Mouse (Mus musculus) midbrain, embryonic 16.5 days (tissue): ENCODE measurements at regions not wholly inside any gene's neighbourhood (a gene's known extent, or its start where the extent isn't known, plus 50 kb on each side); places are given as distances from the start of the nearest gene placed in this dataset.

Source experiments
- ATAC-seq: fragments of 200-750 bp; cut with Nextera tagmentation; 2 replicates; pipeline ENCODE4 v1.8.0; 2017; ENCODE audit warnings: moderate TSS enrichment
- H3K27ac ChIP-seq: fragments of 300-500 bp; sonication (generic); 2 replicates; pipeline ENCODE4 v1.5.1; 2014; ENCODE audit warnings: mild to moderate bottlenecking, low read length, mixed read lengths
- H3K27me3 ChIP-seq: fragments of 300-500 bp; sonication (generic); 2 replicates; pipeline ENCODE4 v1.6.1; 2014; ENCODE audit warnings: low read depth, low read length, mixed read lengths; ENCODE audit not compliant: control insufficient read depth, insufficient read depth
- H3K36me3 ChIP-seq: fragments of 300-500 bp; sonication (generic); 2 replicates; pipeline ENCODE4 v1.6.1; 2014; ENCODE audit warnings: mild to moderate bottlenecking, low read length, moderate library complexity, mixed read lengths; ENCODE audit not compliant: control insufficient read depth, insufficient read depth
- H3K4me1 ChIP-seq: fragments of 300-500 bp; sonication (generic); 2 replicates; pipeline ENCODE4 v1.6.1; 2014; ENCODE audit warnings: mild to moderate bottlenecking, low read length, mixed read lengths; ENCODE audit not compliant: control insufficient read depth, insufficient read depth
- H3K4me2 ChIP-seq: fragments of 300-500 bp; sonication (generic); 2 replicates; pipeline ENCODE4 v1.6.1; 2014; ENCODE audit warnings: mild to moderate bottlenecking, low read length, mixed read lengths
- H3K4me3 ChIP-seq: fragments of 300-500 bp; sonication (generic); 2 replicates; pipeline ENCODE4 v1.5.1; 2014; ENCODE audit warnings: low read depth, mild to moderate bottlenecking, low read length, moderate library complexity, mixed read lengths
- H3K9ac ChIP-seq: fragments of 300-500 bp; sonication (generic); 2 replicates; pipeline ENCODE4 v1.6.1; 2014; ENCODE audit warnings: low read depth, low read length, mixed read lengths
- H3K9me3 ChIP-seq: fragments of 300-500 bp; sonication (generic); replicated peaks from 2 replicates; pipeline ENCODE4 v1.6.1; 2014; ENCODE audit warnings: mild to moderate bottlenecking, low read length, mixed read lengths; ENCODE audit not compliant: control insufficient read depth, poor library complexity, severe bottlenecking
- WGBS: fragments of 180-500 bp; shearing (Covaris S2); extraction: QIAGEN DNeasy Blood & Tissue Kit; methylation state at CpG from one replicate; pipeline ENCODE4 v1.1.7; 2014; 5-methylcytosine and 5-hydroxymethylcytosine counted together

DNA sequence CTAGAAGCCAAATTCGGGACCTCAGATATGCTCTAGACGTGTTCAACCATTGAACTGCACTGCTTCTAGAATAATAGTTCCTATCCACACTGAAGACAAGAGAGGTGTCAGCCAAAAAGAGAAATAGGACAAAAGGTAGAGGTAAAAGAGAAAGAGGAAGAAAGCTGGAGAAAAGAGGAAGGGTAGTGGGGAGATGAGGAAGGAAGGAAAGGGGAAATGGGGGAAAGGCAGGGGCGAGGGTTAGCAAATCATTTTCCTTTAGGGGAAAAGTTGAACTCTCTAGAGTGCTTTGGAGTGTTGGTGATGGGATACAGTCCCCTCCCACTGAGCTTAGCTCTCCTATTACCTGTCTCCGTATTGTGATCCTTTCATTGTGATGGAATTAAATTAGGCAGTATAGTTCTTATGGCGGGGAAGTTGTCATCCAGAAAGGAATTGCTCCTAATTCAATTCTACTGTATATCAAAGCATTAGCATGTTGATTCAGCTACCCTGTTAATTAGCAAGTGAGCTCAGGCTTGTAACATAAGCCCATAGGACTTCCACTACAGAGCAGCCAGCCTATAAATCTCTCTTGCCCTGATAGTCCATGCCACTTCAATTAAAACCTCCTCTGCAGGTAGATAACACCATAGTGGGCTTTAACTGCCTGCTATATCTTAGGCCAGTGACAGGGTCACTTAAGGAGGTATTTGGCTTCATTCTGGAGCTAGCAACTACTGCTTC is 379.6 kb downstream of the Mllt3 start:
- Histone ChIP-seq H3K4me3 (no peak overlapping the region), H3K9ac (no peak overlapping the region)

DNA sequence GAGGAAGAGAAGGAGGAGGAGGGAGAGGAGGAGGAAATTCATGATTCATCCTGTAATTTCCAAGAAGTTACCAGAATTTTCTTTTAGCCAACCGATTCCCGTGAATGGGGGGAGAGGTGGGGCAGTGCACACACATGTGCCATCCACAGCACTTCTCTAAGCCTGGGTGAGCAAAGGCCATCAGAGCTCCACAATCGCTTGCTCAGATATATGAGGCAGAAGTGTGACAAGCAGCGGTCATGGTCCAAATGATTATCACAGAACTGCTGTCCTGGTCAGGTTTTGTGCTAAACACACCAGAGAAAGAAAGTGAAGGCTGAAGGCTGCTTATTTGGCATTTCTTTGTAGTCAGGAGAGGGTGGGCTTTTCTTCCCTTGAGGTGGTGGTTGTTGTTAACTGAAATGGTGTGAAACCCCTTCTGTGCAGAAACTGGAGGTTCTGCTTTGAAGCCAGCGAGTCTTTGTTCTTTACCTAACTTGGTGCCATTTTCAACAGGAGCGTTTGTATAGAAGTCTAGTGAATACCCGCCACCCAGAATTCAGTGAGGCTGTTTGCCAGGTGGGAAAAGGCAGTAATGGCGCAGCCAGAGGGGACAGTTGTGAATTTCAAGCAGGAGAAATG is 380.7 kb downstream of the Mllt3 start:
- no peak for ATAC-seq
- Histone ChIP-seq H3K9me3 (no peaks in the 10 kb centered on the region), H3K27ac (no peak overlapping the region), H3K4me3 (no peak overlapping the region), H3K36me3 (no peaks in the 10 kb centered on the region), H3K27me3 (no peaks in the 10 kb centered on the region), H3K9ac (no peak overlapping the region), H3K4me1 (peaks cover 15% of the 10 kb centered on the region), H3K4me2 (no peak overlapping the region)
- WGBS, result 64% methylated on average over 8 of the region's 8 CpGs

More for the DNA sequence above, 379.6 kb downstream of the Mllt3 start:
- Histone ChIP-seq H3K4me2 (no peak overlapping the region), H3K9me3 (no peaks in the 10 kb centered on the region), H3K36me3 (no peaks in the 10 kb centered on the region), H3K27ac (no peak overlapping the region), H3K27me3 (no peaks in the 10 kb centered on the region), H3K4me1 (peaks cover 11% of the 10 kb centered on the region)
- ATAC-seq, result no peak
- WGBS, result 81% methylated on average over 5 of the region's 5 CpGs

DNA sequence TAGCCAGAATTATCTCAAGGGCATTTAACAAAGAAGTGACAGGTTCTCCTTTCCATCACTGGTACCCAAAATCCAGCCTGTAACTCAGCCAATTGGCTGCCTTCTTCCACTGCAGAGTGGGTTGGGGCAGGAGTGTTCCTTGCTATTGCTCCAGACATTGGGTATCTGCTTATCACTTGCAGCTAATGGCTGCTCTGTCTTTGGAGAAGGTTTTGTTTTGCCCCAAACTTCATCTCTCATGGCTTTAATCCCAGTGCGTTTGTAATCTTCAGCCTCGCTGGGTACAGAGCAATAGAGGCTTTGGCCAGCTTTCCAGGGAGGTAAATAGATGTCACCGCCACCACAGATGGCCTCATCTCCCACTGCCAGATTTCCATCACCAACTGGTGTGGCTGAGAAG is 381.9 kb downstream of the Mllt3 start:
- Histone ChIP-seq H3K27me3 (no peaks in the 10 kb centered on the region), H3K4me1 (peaks cover 15% of the 10 kb centered on the region), H3K9ac (no peak overlapping the region), H3K27ac (no peak overlapping the region), H3K4me3 (no peak overlapping the region), H3K36me3 (no peaks in the 10 kb centered on the region), H3K4me2 (no peak overlapping the region), H3K9me3 (no peaks in the 10 kb centered on the region)
- 49% methylated on average over 3 of the region's 3 CpGs for WGBS
- no peak for ATAC-seq

DNA sequence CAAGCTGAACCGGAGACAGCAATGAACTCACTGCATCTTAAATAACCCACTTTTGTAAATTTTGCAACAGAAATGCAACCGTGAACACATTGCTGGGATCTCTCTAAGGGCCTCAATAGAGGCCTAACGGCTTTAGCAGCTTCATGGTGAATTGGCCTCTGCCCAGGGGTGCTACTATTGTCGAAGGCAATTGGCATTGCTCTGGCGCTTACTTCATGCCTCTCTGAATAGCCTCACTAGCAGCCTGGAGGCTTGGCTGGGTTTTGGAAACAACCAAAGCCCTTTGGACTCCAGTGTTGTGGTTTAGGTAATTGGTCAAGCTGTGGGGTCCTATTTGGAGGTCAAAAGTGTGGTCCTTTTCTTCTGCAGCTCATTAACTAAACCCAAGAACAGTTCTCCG is 382.3 kb downstream of the Mllt3 start:
- H3K27ac ChIP-seq, result no peak overlapping the region

GRCm38 (mm10) chr4:87650393-87650792 is 382.8 kb downstream of the Mllt3 start:
- Histone ChIP-seq H3K9me3 (no peaks in the 10 kb centered on the region), H3K9ac (no peak overlapping the region), H3K4me1 (peaks cover 15% of the 10 kb centered on the region), H3K36me3 (no peaks in the 10 kb centered on the region), H3K27ac (no peak overlapping the region; the same call in 1 of the 2 replicates), H3K4me3 (no peak overlapping the region), H3K4me2 (no peak overlapping the region), H3K27me3 (no peaks in the 10 kb centered on the region)
- 30% methylated on average over 3 of the region's 3 CpGs for WGBS
- no peak for ATAC-seq

More for the DNA sequence above, 382.3 kb downstream of the Mllt3 start:
- Histone ChIP-seq H3K9me3 (no peaks in the 10 kb centered on the region), H3K4me3 (no peak overlapping the region), H3K4me2 (no peak overlapping the region), H3K9ac (no peak overlapping the region), H3K36me3 (no peaks in the 10 kb centered on the region), H3K27me3 (no peaks in the 10 kb centered on the region), H3K4me1 (peaks cover 15% of the 10 kb centered on the region)
- WGBS, result 16% methylated on average over 6 of the region's 6 CpGs
- peak; percentile 52 for ATAC-seq

GRCm38 (mm10) chr4:87648919-87649318 is 384.2 kb downstream of the Mllt3 start:
- Histone ChIP-seq H3K9me3 (no peaks in the 10 kb centered on the region), H3K4me1 (peaks cover 15% of the 10 kb centered on the region), H3K4me3 (no peak overlapping the region), H3K4me2 (peak overlapping the region; percentile 74), H3K9ac (no peak overlapping the region), H3K36me3 (no peaks in the 10 kb centered on the region), H3K27me3 (no peaks in the 10 kb centered on the region), H3K27ac (no peak overlapping the region; the same call in none of the 2 replicates)
- ATAC-seq, result peak; percentile 12; the same call in 1 of the 2 replicates

DNA sequence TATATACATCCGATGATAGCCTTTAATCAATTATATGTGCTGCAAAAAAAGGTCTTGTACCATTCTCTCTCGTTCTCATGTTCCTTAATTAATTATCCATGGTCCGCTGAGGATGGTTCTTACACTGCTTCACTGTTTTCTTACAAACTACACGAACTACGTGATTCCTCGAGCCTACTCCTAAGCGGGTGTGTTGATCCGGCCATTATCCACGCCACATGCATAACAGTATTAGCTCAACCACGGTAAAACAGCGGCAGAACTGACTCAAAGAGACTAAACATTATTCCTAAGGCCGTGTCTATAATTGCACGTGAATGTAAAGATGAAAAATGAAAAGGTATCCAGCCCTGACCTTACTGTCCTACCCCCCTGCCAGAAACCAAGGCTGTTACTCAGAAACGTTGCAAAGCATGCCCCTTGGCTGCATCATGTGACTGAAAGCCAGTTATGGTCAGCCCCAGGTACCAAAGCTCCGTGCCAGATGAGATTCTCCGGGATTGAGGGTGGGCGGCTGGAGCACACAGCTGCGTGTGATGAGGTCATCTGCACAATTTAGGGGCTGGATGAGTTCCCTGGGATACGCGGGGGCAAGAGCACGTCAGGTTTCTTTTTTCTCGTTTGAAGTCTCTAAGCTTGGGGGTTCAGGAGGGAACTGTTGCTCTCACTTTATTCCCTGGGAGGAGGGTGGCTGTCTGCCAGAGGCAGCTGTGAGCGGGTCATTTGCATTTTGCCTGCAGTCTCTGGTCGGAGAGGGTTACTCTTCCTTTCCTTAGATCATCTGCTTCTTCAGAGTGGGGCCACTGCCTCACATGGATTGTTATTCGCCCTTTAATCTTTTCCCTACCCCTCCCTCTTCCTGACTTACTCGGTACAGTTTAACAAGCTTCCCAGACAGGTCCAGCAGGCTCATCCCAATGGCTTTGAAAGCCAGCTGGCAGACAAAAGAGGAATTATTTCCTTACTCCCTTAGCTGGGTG is 384.9 kb downstream of the Mllt3 start:
- no peaks in the 10 kb centered on the region for H3K36me3 ChIP-seq
- H3K9ac ChIP-seq, result peak overlapping the region; percentile 39; the same call in 1 of the 2 replicates
- peak overlapping the region; percentile 74 for H3K4me2 ChIP-seq
- WGBS, result 3% methylated on average over 26 of the region's 26 CpGs
- peak; percentile 88 for ATAC-seq
- peak overlapping the region; percentile 30 for H3K4me3 ChIP-seq
- H3K27me3 ChIP-seq, result no peaks in the 10 kb centered on the region
- no peaks in the 10 kb centered on the region for H3K9me3 ChIP-seq
- H3K4me1 ChIP-seq, result peaks cover 15% of the 10 kb centered on the region
- H3K27ac ChIP-seq, result no peak overlapping the region; the same call in none of the 2 replicates

GRCm38 (mm10) chr4:87642002-87642401 is 391.2 kb downstream of the Mllt3 start:
- peaks cover 11% of the 10 kb centered on the region; the same call in 1 of the 2 replicates for H3K4me1 ChIP-seq
- H3K4me3 ChIP-seq, result no peak overlapping the region
- no peak for ATAC-seq
- H3K27me3 ChIP-seq, result no peaks in the 10 kb centered on the region
- 92% methylated on average over 5 of the region's 5 CpGs for WGBS
- no peak overlapping the region for H3K9ac ChIP-seq
- H3K27ac ChIP-seq, result no peak overlapping the region
- no peaks in the 10 kb centered on the region for H3K36me3 ChIP-seq
- H3K9me3 ChIP-seq, result no peaks in the 10 kb centered on the region
- no peak overlapping the region for H3K4me2 ChIP-seq
